Mouse (Mus musculus) thymus, postnatal 4 days (tissue): Measurements from ENCODE around the gene Thoc6.

ENCODE experiments used
- DNase-seq: peaks from one replicate; pipeline ENCODE4 v3.0.0; 2021

The Thoc6 gene

DNA sequence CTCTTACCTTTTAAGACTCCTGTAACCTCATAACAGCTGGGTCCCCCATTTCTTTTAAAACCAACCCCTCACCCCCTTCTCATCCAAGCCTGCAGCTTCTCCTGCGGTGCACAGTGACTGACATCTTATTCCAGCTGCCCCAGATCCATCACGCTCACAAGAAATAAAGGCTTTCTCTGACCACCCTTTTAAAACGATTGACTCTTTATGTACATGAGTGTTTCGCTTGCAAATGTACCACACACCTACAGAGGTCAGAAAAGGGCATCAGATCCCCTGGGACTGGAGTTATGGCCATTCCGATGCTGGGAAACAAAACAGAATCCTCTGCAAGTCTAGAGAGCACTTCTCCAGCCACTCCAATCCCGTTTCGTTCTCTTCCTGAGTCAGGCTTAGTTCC lies 45.9 kb downstream of the Thoc6 start:
- DNase-seq, result no peak

DNA sequence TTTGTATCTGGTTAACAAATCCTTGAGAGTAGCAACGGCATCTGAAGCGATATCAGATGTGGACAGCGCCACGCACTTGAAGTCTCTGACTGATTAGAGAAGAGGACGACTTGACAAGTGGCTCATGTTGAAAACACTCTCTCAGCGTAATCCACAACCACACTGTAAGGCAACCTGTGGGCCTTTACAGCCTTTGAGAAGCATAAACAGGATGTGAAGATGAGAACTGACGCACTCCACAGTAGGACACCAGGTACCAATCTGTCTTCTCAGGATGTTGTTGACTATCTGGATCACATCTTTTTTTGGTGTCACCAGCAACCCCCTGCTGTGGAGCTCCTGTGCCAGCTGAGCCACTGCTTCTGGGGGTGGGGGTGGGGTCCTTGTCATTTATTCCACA lies 53.3 kb downstream of the Thoc6 start:
- no peak for DNase-seq
